Comparison of ENCODE assay signal across 14 mouse cellular contexts in the genomic region with DNA sequence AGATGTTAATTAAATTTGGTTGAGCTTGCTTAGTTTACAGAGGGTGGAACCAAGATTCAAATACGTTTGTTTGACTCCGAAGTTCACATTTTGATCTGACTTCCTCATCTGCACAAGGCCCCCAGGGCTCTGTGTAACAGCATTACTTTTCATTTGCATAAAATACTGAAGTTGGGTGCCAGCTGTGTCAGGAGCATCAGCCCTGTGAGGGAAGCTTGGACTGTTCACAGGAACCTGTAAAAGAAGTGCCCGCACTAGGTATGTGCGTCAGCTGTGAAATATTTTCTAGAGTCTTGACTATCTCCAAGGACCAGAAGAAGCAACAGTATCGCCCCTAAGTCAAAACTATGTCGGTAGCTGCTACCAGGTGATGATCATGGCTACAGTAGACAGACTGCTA.
DNase-seq lines count a peak whose midpoint lies in the region; ATAC-seq and TF ChIP-seq lines count a peak whose summit lies in the region.
"Had no signal": no experiment of that assay in that cellular context is flagged by ENCODE, and none has a peak within 500 bp of the region (broad histone marks: within the 10 kb centered on the region; RNA-seq: fewer than 3 reads in every experiment).

No protein-coding gene starts in this region.

- TF ChIP-seq CTCF in kidney, adult 2 months (conservative IDR thresholded peaks at IDR 0.05; ENCODE audit: insufficient read depth, insufficient read length, low read depth, low read length) = no peak
- no peak for TF ChIP-seq CTCF in spleen, adult 2 months (IDR thresholded peaks at IDR 0.05; ENCODE audit: extremely low read depth, insufficient read depth, insufficient read length, insufficient replicate concordance)
- TF ChIP-seq CTCF in midbrain, postnatal 0 days (IDR thresholded peaks at IDR 0.05) = no peak

- DNase-seq in kidney, adult 2 months = peak; percentile 25
- no peak for DNase-seq in kidney, postnatal 10 days
- no peak for DNase-seq in intestine, embryonic 14.5 days (ENCODE audit: low spot score)
- DNase-seq in spleen, adult 2 months (ENCODE audit: low read depth in 1 of 2, low spot score in 2 of 2) = peak; percentile 66 to 71
- peak; percentile 56 for DNase-seq in thymus, postnatal 14 days
- DNase-seq in cerebellum, adult 9-11 months = no peak
- DNase-seq in MN1 (ENCODE audit: low spot score) = no peak
- DNase-seq in midbrain, postnatal 0 days (ENCODE audit: low spot score) = no peak
- DNase-seq: cerebellum, postnatal 10 days; kidney, postnatal 25 days; layer of hippocampus, postnatal 36 days; lung, adult 2 months had no signal

- no peak overlapping the region for H3K4me3 ChIP-seq in kidney, adult 2 months (ENCODE audit: insufficient read depth, low read depth, low read length)
- H3K4me3 ChIP-seq in intestine, embryonic 14.5 days (ENCODE audit: low read depth, low read length) = no peak overlapping the region
- H3K4me3 ChIP-seq in spleen, adult 2 months (ENCODE audit: extremely low read depth, insufficient read depth, insufficient read length) = no peak overlapping the region
- no peak overlapping the region for H3K4me3 ChIP-seq in midbrain, postnatal 0 days (ENCODE audit: low read depth, low read length)
- H3K4me3 ChIP-seq: embryonic facial prominence, embryonic 13.5 days had no signal

- H3K9ac ChIP-seq in intestine, embryonic 14.5 days (ENCODE audit: low read length) = no peak overlapping the region
- H3K9ac ChIP-seq in midbrain, postnatal 0 days (replicated peaks; ENCODE audit: low read length, poor library complexity, severe bottlenecking) = no peak overlapping the region
- H3K9ac ChIP-seq: embryonic facial prominence, embryonic 13.5 days; hindbrain, embryonic 14.5 days had no signal

- H3K9me3 ChIP-seq in intestine, embryonic 14.5 days (ENCODE audit: control insufficient read depth, low read length) = no peaks in the 10 kb centered on the region
- H3K9me3 ChIP-seq in midbrain, postnatal 0 days (ENCODE audit: low read length) = no peaks in the 10 kb centered on the region
- H3K9me3 ChIP-seq: embryonic facial prominence, embryonic 13.5 days had no signal

- 0 out of 2 replicates have a peak, but pooled peaks have one; percentile 6 for ATAC-seq in intestine, embryonic 14.5 days (replicated peaks; ENCODE audit: low FRiP score, low TSS enrichment, low read depth)
- ATAC-seq in midbrain, postnatal 0 days (ENCODE audit: low FRiP score) = no peak

- H3K4me1 ChIP-seq in kidney, adult 2 months (ENCODE audit: control insufficient read depth, insufficient read depth, low read length) = peaks cover 20% of the 10 kb centered on the region
- peaks cover 18% of the 10 kb centered on the region for H3K4me1 ChIP-seq in intestine, embryonic 14.5 days (replicated peaks; ENCODE audit: control insufficient read depth, insufficient read depth, low read length)
- peaks cover 14% of the 10 kb centered on the region for H3K4me1 ChIP-seq in spleen, adult 2 months (ENCODE audit: control insufficient read depth, insufficient read depth, insufficient read length)
- peaks cover 4% of the 10 kb centered on the region; the same call in 1 of the 2 replicates for H3K4me1 ChIP-seq in midbrain, postnatal 0 days (ENCODE audit: insufficient read depth, low read length)

- no peak for TF ChIP-seq POLR2A in kidney, adult 2 months (IDR thresholded peaks at IDR 0.05; ENCODE audit: low read depth, low read length)
- no peak for TF ChIP-seq POLR2A in spleen, adult 2 months (IDR thresholded peaks at IDR 0.05; ENCODE audit: low read depth, low read length)

- H3K36me3 ChIP-seq in kidney, adult 2 months (ENCODE audit: control insufficient read depth, insufficient read depth, low read length) = no peaks in the 10 kb centered on the region
- H3K36me3 ChIP-seq in intestine, embryonic 14.5 days (ENCODE audit: control insufficient read depth, insufficient read depth, low read length) = no peaks in the 10 kb centered on the region
- H3K36me3 ChIP-seq in spleen, adult 2 months (ENCODE audit: control insufficient read depth, insufficient read depth, low read length) = no peaks in the 10 kb centered on the region
- H3K36me3 ChIP-seq in midbrain, postnatal 0 days (ENCODE audit: insufficient read depth, low read length) = no peaks in the 10 kb centered on the region
- H3K36me3 ChIP-seq: embryonic facial prominence, embryonic 13.5 days had no signal

- H3K27ac ChIP-seq in kidney, adult 2 months (ENCODE audit: insufficient read depth, low read depth, low read length) = no peak overlapping the region
- no peak overlapping the region for H3K27ac ChIP-seq in intestine, embryonic 14.5 days (ENCODE audit: low read depth)
- H3K27ac ChIP-seq in spleen, adult 2 months (ENCODE audit: insufficient read depth, low read length) = peak overlapping the region; percentile 68
- no peak overlapping the region for H3K27ac ChIP-seq in midbrain, postnatal 0 days (ENCODE audit: low read depth, low read length)
- H3K27ac ChIP-seq: embryonic facial prominence, embryonic 13.5 days; hindbrain, embryonic 14.5 days had no signal

- 70% methylated on average over 6 of the region's 6 CpGs for WGBS in kidney, adult 2 months
- WGBS in intestine, embryonic 14.5 days = 73% methylated on average over 6 of the region's 6 CpGs
- 29% methylated on average over 6 of the region's 6 CpGs for WGBS in spleen, adult 2 months
- 82% methylated on average over 6 of the region's 6 CpGs for WGBS in midbrain, postnatal 0 days

- no peaks in the 10 kb centered on the region for H3K27me3 ChIP-seq in kidney, adult 2 months (replicated peaks; ENCODE audit: control insufficient read depth, insufficient read depth, low read length)
- H3K27me3 ChIP-seq in intestine, embryonic 14.5 days (replicated peaks; ENCODE audit: control insufficient read depth, insufficient read depth, low read length) = no peaks in the 10 kb centered on the region
- H3K27me3 ChIP-seq in spleen, adult 2 months (ENCODE audit: control insufficient read depth, insufficient read depth, low read length) = no peaks in the 10 kb centered on the region
- H3K27me3 ChIP-seq in midbrain, postnatal 0 days (ENCODE audit: insufficient read depth, low read length) = no peaks in the 10 kb centered on the region
- H3K27me3 ChIP-seq: embryonic facial prominence, embryonic 13.5 days had no signal

- H3K4me2 ChIP-seq in intestine, embryonic 14.5 days (ENCODE audit: low read length) = no peak overlapping the region
- H3K4me2 ChIP-seq in midbrain, postnatal 0 days (ENCODE audit: low read depth, low read length, poor library complexity, severe bottlenecking) = no peak overlapping the region
- H3K4me2 ChIP-seq: embryonic facial prominence, embryonic 13.5 days; hindbrain, embryonic 14.5 days had no signal

Comparison
In these comparisons a context has a peak if more than half of its experiments do, and no peak if none do; other contexts are left out.
1. DNase-seq: peak in kidney, adult 2 months (single experiment), spleen, adult 2 months (2 of 2) and thymus, postnatal 14 days (single experiment); none in kidney, postnatal 10 days (single experiment), intestine, embryonic 14.5 days (single experiment), cerebellum, adult 9-11 months (single experiment), MN1 (single experiment) and midbrain, postnatal 0 days (single experiment).